Mouse (Mus musculus): ENCODE data around the gene Rps16. TPM values are rescaled to one million over a fixed set of nuclear protein-coding genes. Genes with fewer than 3 reads are reported as not detected.
A peak's percentile ranks its signal among the peaks of the same experiment; 100 is the strongest.

Gene Rps16
- total and polyA plus RNA-seq, 2 experiments from 2014 or later = 158 to 536 TPM

DNA sequence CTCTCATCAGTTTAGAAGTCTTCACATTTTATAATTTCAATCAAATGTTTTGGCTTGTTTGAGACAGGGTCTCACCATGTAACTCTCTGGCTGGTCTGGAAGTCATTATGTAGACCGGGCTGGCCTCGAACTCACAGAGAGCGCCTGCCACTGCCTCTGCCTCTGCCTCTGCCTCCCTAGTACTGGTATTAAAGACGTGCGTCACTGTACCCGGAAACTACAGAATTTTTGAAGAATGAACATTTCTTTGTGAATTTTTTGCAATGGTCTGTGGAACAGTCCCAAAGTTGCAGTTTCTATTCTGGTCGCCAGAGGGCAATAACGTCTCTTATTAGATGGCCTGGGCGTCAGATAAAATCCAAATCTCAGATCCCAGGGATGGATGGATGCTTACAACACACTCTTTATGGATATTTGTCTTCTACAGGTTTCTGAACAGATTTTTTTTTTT, 22.7 kb downstream of the Rps16 start:
- peak overlapping the region; percentile 77 for H3K4me3 ChIP-seq (ENCODE audit: low read depth, low read length)
- H3K4me2 ChIP-seq (ENCODE audit: low read depth, low read length, poor library complexity, severe bottlenecking) = peak overlapping the region; percentile 99
- ATAC-seq (ENCODE audit: low FRiP score) (peak; percentile 18), DNase-seq (ENCODE audit: low spot score) (peak; percentile 92)
- peak overlapping the region; percentile 51 for H3K27ac ChIP-seq (ENCODE audit: low read depth, low read length)
- H3K4me1 ChIP-seq (ENCODE audit: insufficient read depth, low read length) = peaks cover 18% of the 10 kb centered on the region; the same call in 1 of the 2 replicates
- under 1% methylated on average over 9 of the region's 9 CpGs for WGBS
- TF ChIP-seq CTCF (IDR thresholded peaks at IDR 0.05) = peak; percentile 81
- H3K9ac ChIP-seq (replicated peaks; ENCODE audit: low read length, poor library complexity, severe bottlenecking) = no peak overlapping the region
- no peaks in the 10 kb centered on the region for H3K27me3 ChIP-seq (ENCODE audit: insufficient read depth, low read length)
- no peaks in the 10 kb centered on the region for H3K36me3 ChIP-seq (ENCODE audit: insufficient read depth, low read length)
- H3K9me3 ChIP-seq (ENCODE audit: low read length) = no peaks in the 10 kb centered on the region

- Histone ChIP-seq H3K4me1 (ENCODE audit: insufficient read depth, low read length) (peaks cover 18% of the 10 kb centered on the region; the same call in 1 of the 2 replicates), H3K9me3 (ENCODE audit: low read length) (no peaks in the 10 kb centered on the region), H3K27ac (ENCODE audit: low read depth, low read length) (no peak overlapping the region), H3K4me2 (ENCODE audit: low read depth, low read length, poor library complexity, severe bottlenecking) (no peak overlapping the region), H3K9ac (replicated peaks; ENCODE audit: low read length, poor library complexity, severe bottlenecking) (no peak overlapping the region), H3K27me3 (ENCODE audit: insufficient read depth, low read length) (no peaks in the 10 kb centered on the region), H3K4me3 (ENCODE audit: low read depth, low read length) (no peak overlapping the region), H3K36me3 (ENCODE audit: insufficient read depth, low read length) (no peaks in the 10 kb centered on the region)
- no peak for TF ChIP-seq CTCF (IDR thresholded peaks at IDR 0.05)
- no peak for DNase-seq (ENCODE audit: low spot score)
- WGBS = 82% methylated on average over 7 of the region's 7 CpGs
- ATAC-seq (ENCODE audit: low FRiP score) = no peak
Measured at GRCm38 (mm10) chr7:28373891-28374495, 23.5 kb downstream of the Rps16 start.

- Histone ChIP-seq H3K4me1 (ENCODE audit: insufficient read depth, low read length) (peaks cover 18% of the 10 kb centered on the region; the same call in 1 of the 2 replicates), H3K36me3 (ENCODE audit: insufficient read depth, low read length) (no peaks in the 10 kb centered on the region), H3K27me3 (ENCODE audit: insufficient read depth, low read length) (no peaks in the 10 kb centered on the region), H3K27ac (ENCODE audit: low read depth, low read length) (no peak overlapping the region), H3K4me3 (ENCODE audit: low read depth, low read length) (no peak overlapping the region), H3K4me2 (ENCODE audit: low read depth, low read length, poor library complexity, severe bottlenecking) (no peak overlapping the region), H3K9ac (replicated peaks; ENCODE audit: low read length, poor library complexity, severe bottlenecking) (no peak overlapping the region), H3K9me3 (ENCODE audit: low read length) (no peaks in the 10 kb centered on the region)
- no peak for TF ChIP-seq CTCF (IDR thresholded peaks at IDR 0.05)
- DNase-seq (ENCODE audit: low spot score) = no peak
- no peak for ATAC-seq (ENCODE audit: low FRiP score)
- 81% methylated on average over 10 of the region's 10 CpGs for WGBS
Measured at GRCm38 (mm10) chr7:28374647-28375046, 24.2 kb downstream of the Rps16 start.

GRCm38 (mm10) chr7:28375176-28375921, 24.9 kb downstream of the Rps16 start:
- Histone ChIP-seq H3K4me1 (ENCODE audit: insufficient read depth, low read length) (peaks cover 12% of the 10 kb centered on the region; the same call in 1 of the 2 replicates), H3K4me3 (ENCODE audit: low read depth, low read length) (peak overlapping the region; percentile 41), H3K9ac (replicated peaks; ENCODE audit: low read length, poor library complexity, severe bottlenecking) (peak overlapping the region; percentile 24), H3K27ac (ENCODE audit: low read depth, low read length) (peak overlapping the region; percentile 63), H3K27me3 (ENCODE audit: insufficient read depth, low read length) (no peaks in the 10 kb centered on the region), H3K9me3 (ENCODE audit: low read length) (no peaks in the 10 kb centered on the region), H3K4me2 (ENCODE audit: low read depth, low read length, poor library complexity, severe bottlenecking) (peak overlapping the region; percentile 76), H3K36me3 (ENCODE audit: insufficient read depth, low read length) (no peaks in the 10 kb centered on the region)
- ATAC-seq (ENCODE audit: low FRiP score) (peak; percentile 18; the same call in 1 of the 2 replicates), DNase-seq (ENCODE audit: low spot score) (peak; percentile 85)
- TF ChIP-seq CTCF (IDR thresholded peaks at IDR 0.05) = no peak
- WGBS = 2% methylated on average over 32 of the region's 36 CpGs

DNA sequence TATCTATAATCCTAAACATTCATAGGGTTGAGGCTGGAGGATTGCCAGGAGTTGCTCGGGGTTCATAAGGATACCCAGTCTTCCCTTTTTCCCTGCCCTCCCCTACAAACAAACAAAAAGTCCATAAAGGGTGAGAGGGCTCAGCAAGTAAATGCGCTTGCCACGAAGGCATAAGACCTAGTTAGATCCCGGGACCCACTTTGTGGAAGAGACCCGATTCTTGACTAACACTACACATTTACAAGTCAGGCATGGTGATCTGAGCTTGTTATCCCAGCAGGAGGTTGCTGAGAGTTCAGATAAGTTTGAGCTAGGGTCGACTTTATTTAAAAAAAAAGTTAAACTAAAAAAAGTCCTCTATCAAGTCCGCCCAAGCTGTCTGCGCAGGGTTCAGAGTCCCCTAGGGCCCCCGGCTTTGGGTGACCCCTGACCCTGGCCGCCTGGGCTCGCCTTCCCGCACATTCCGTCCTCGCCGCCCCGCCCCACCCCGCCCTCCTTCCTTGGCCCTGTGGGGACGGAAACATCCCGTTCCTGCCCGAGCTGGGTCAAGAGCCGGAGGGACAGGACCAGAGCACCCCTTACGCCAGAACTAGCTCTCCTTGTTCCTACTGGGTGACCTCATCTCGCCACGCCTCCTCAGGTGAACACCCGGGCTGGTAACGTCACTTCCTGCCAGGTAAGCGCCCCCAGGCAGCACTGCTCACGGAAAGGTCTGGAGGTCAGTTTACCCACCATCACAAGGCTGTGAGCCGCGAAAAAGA, 25.7 kb downstream of the Rps16 start:
- peak overlapping the region; percentile 24; the same call in 1 of the 2 replicates for H3K9ac ChIP-seq (replicated peaks; ENCODE audit: low read length, poor library complexity, severe bottlenecking)
- no peaks in the 10 kb centered on the region for H3K9me3 ChIP-seq (ENCODE audit: low read length)
- peak overlapping the region; percentile 76 for H3K4me2 ChIP-seq (ENCODE audit: low read depth, low read length, poor library complexity, severe bottlenecking)
- H3K4me3 ChIP-seq (ENCODE audit: low read depth, low read length) = peak overlapping the region; percentile 41
- DNase-seq (ENCODE audit: low spot score) (peak; percentile 53), ATAC-seq (ENCODE audit: low FRiP score) (no peak)
- H3K27ac ChIP-seq (ENCODE audit: low read depth, low read length) = peak overlapping the region; percentile 63
- no peaks in the 10 kb centered on the region for H3K36me3 ChIP-seq (ENCODE audit: insufficient read depth, low read length)
- WGBS = 5% methylated on average over 30 of the region's 30 CpGs
- no peak for TF ChIP-seq CTCF (IDR thresholded peaks at IDR 0.05)
- H3K27me3 ChIP-seq (ENCODE audit: insufficient read depth, low read length) = no peaks in the 10 kb centered on the region
- H3K4me1 ChIP-seq (ENCODE audit: insufficient read depth, low read length) = peaks cover 11% of the 10 kb centered on the region; the same call in 1 of the 2 replicates

Data from midbrain, postnatal 0 days (tissue).